Mouse (Mus musculus) limb, embryonic 12.5 days (tissue): ENCODE data around the gene Scai. TPM values are rescaled to one million over a fixed set of nuclear protein-coding genes. Genes with fewer than 3 reads are reported as not detected.
"Not testable (repeated sequence)": the region's sequence is repeated elsewhere in the genome, so short reads cannot be mapped to it uniquely, and the experiment has no call there.

ENCODE experiments used
- ATAC-seq: fragments of 200-750 bp; cut with Nextera tagmentation; 2 replicates; pipeline ENCODE4 v1.8.0; 2017; ENCODE audit warnings: low read depth, moderate TSS enrichment; ENCODE audit not compliant: insufficient number of reproducible peaks, insufficient read depth, low FRiP score, low TSS enrichment
- H3K27ac ChIP-seq: fragments of 300-500 bp; sonication (generic); 2 replicates; pipeline ENCODE4 v1.5.1; 2016; ENCODE audit warnings: mild to moderate bottlenecking, moderate library complexity
- H3K27me3 ChIP-seq: fragments of 300-500 bp; sonication (generic); 2 replicates; pipeline ENCODE4 v1.6.1; 2016; ENCODE audit warnings: mild to moderate bottlenecking, moderate library complexity
- H3K36me3 ChIP-seq: fragments of 300-500 bp; sonication (generic); 2 replicates; pipeline ENCODE4 v1.6.1; 2016; ENCODE audit warnings: mild to moderate bottlenecking, moderate library complexity
- H3K4me1 ChIP-seq: fragments of 300-500 bp; sonication (generic); replicated peaks from 2 replicates; pipeline ENCODE4 v1.6.1; 2016
- H3K4me2 ChIP-seq: fragments of 300-500 bp; sonication (generic); 2 replicates; pipeline ENCODE4 v1.6.1; 2016; ENCODE audit warnings: mild to moderate bottlenecking, moderate library complexity
- H3K4me3 ChIP-seq: fragments of 300-500 bp; sonication (generic); replicated peaks from 2 replicates; pipeline ENCODE4 v1.5.1; 2016; ENCODE audit warnings: mild to moderate bottlenecking
- H3K9ac ChIP-seq: fragments of 300-500 bp; sonication (generic); replicated peaks from 2 replicates; pipeline ENCODE4 v1.6.1; 2016; ENCODE audit warnings: mild to moderate bottlenecking, moderate library complexity
- H3K9me3 ChIP-seq: fragments of 300-500 bp; sonication (generic); 2 replicates; pipeline ENCODE4 v1.6.1; 2016; ENCODE audit warnings: mild to moderate bottlenecking, moderate library complexity
- WGBS: fragments of 180-500 bp; shearing (Covaris S2); methylation state at CpG from one replicate; pipeline ENCODE4 v1.1.7; 2016; 5-methylcytosine and 5-hydroxymethylcytosine counted together
- polyA plus RNA-seq: library from polyadenylated mRNA; unstranded; fragments of >200 nt; fragmentation: Nextera tagmentation; extraction: Ambion mirVana; gene quantifications from 2 replicates; pipeline ENCODE4 v1.2.1, GENCODE M21; 2016

Scai gene
- polyA plus RNA-seq = 16.9 and 19.9 TPM in 2 replicates

DNA sequence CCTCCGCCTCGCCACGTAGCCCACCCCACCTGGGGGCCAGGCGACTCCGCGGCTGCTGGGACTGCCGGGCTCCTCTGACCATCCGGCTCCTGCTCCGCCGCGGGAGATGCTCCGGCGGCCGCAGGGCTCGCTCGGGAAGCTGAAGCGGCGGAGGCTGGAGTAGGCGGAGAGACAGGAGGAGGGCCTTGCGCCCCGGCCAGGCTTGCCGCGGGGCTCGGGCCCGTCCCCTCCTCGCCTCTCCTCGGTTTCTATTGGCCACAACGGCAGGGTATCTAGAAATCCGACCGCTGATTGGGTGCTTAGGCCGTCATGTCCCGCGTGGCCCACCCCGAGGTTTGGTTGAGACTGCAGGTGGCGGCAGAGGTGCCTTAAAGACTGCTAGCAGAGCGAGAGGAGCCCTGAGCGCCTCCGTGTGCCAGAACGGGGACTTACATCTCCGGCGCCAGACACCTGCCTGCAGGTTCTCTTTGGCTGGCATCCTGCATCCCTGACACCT is at the start of gene Scai:
TSS of gene Scai (minus strand) at position 174 of the 496 bp plus-strand sequence.
- peak; percentile 100 for ATAC-seq
- no peaks in the 10 kb centered on the region for H3K9me3 ChIP-seq
- H3K4me3 ChIP-seq = peak within 1 kb of the TSS; percentile 86
- peaks cover 11% of the 10 kb centered on the region for H3K4me1 ChIP-seq
- WGBS = under 1% methylated on average over 41 of the region's 41 CpGs
- no peaks in the 10 kb centered on the region for H3K27me3 ChIP-seq
- H3K9ac ChIP-seq = peak within 1 kb of the TSS; percentile 94
- peaks cover 23% of the 10 kb centered on the region for H3K36me3 ChIP-seq
- H3K4me2 ChIP-seq = peak within 1 kb of the TSS; percentile 69
- H3K27ac ChIP-seq = peak within 1 kb of the TSS; percentile 99

DNA sequence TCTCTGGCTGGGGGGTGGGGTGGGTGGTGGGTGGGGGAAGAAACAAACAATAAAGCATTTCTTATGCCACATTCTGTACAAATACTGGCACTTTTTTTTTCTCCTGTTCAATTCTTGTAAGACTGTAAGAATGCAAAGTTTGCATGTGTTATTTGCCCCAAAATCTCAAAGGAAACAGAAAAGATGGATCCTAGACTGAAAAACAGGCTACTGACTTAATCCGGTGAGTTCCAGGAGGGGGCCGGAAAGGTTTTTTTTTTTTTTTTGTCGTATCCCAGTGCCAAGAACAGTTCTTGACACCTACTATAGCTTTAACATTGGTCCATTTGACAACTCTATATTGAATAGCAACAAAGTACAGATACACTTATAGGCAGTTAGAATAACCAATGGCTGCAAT is 36.2 kb upstream of the Scai start:
- no peaks in the 10 kb centered on the region for H3K27me3 ChIP-seq
- H3K4me1 ChIP-seq = peaks cover 11% of the 10 kb centered on the region
- H3K4me2 ChIP-seq = peak overlapping the region; percentile 56
- WGBS = 29% methylated on average over 3 of the region's 3 CpGs
- no peak overlapping the region for H3K27ac ChIP-seq
- H3K4me3 ChIP-seq = peak overlapping the region; percentile 77
- no peaks in the 10 kb centered on the region for H3K9me3 ChIP-seq
- H3K9ac ChIP-seq = 0 out of 2 replicates have a peak overlapping the region, but pooled peaks have one; percentile 84
- no peak for ATAC-seq
- H3K36me3 ChIP-seq = no peaks in the 10 kb centered on the region

DNA sequence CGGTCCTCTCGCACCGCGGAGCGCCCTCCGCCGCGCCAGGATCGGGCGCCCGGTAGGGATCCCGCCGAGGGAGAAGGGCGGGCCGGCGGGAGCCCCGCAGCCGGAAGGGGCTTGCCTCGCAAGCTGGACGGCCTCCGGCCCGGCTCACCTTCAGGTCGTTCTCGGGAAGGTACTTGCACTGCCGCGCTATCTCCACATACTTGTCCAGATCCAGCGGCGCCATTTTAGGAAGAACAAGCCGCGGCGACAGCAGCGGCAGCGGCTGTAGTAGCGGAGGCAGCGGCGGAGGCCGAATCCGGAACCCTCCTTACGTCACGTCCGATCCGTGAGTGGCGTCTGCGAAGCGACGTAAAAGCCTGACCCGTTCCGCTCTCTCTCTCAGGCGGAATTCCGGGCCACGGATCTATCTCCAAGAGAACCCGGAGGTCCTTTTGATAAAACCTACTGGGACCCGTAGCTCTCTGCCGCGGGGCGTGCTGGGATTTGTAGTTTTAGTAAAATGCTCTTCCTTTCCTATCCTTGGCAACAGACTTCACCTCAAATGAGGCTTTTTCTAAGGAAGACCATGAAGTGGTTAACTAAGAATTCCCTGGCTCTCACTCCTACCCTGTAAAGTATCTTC is 35.6 kb upstream of the Scai start, which contains the start of gene Ppp6c:
TSS of gene Ppp6c (minus strand) at position 433 of the 622 bp plus-strand sequence.
- Histone ChIP-seq H3K4me3 (peak within 1 kb of the TSS; percentile 77), H3K27me3 (no peaks in the 10 kb centered on the region), H3K9ac (peak within 1 kb of the TSS; percentile 84), H3K27ac (peak within 1 kb of the TSS; percentile 95), H3K4me2 (peak within 1 kb of the TSS; percentile 56), H3K9me3 (no peaks in the 10 kb centered on the region), H3K4me1 (peaks cover 11% of the 10 kb centered on the region), H3K36me3 (no peaks in the 10 kb centered on the region)
- ATAC-seq = peak; percentile 97
- WGBS = under 1% methylated on average over 53 of the region's 56 CpGs

DNA sequence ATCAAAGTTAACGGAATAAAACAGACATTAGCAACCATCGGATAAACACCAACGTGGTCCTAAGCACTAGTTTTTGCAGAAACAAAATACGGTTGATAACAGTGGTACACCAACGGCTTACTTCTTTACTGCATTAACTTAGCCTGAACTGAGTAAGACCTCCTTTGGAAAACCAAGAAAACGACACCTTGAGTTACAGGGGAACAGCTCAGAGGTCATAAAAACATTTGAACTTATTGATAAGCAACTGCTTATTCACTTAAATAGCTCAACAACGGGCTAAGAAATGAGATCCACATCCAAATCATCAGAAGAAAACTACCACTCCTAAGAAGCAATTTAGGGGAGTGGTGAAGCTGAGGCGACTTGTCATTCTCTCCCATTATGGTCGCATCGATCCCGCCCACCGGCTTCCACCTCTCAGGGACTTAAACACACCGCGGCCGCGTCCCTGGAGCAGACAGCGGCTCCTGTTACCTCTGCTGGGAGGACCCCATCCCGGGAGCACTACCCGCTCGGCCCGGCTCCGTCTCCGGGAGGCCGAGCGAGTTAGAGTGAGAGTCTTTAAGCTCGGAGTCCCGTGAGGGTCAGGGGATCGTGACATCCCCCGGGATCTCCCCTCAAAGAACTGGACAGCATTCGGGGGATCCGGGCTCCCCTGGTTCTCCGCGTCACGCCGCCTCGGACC is 34.9 kb upstream of the Scai start:
- H3K27ac ChIP-seq = peak overlapping the region; percentile 95
- peaks cover 11% of the 10 kb centered on the region for H3K4me1 ChIP-seq
- ATAC-seq = peak; percentile 67
- H3K9ac ChIP-seq = peak overlapping the region; percentile 84
- H3K4me2 ChIP-seq = peak overlapping the region; percentile 56
- peak overlapping the region; percentile 77 for H3K4me3 ChIP-seq
- not testable (repeated sequence) for H3K9me3 ChIP-seq, H3K27me3 ChIP-seq, H3K36me3 ChIP-seq
- 4% methylated on average over 33 of the region's 36 CpGs for WGBS

DNA sequence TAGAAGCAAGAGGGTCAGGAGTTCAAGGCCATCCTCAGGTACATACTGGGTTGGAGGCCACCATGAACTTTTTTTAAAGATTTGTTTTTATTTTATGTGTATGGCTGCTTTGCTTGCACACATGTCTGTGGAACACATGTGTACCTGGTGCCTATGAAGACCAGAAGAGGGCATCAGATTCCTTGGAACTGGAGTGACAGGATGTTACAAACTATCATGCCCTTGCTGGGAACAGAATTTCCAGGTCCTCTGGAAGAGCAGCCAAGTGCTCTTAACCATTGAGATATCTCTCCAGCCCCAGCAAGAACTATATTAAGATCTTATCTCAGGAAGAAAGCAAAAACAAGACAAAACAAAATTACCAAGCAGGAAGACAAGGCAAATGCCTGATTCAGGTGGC is 34.1 kb upstream of the Scai start:
- Histone ChIP-seq H3K36me3 (no peaks in the 10 kb centered on the region), H3K4me3 (peak overlapping the region; percentile 77; the same call in 1 of the 2 replicates), H3K9ac (0 out of 2 replicates have a peak overlapping the region, but pooled peaks have one; percentile 1), H3K9me3 (no peaks in the 10 kb centered on the region), H3K27ac (no peak overlapping the region), H3K27me3 (no peaks in the 10 kb centered on the region), H3K4me2 (peak overlapping the region; percentile 56), H3K4me1 (peaks cover 11% of the 10 kb centered on the region)
- no peak for ATAC-seq

DNA sequence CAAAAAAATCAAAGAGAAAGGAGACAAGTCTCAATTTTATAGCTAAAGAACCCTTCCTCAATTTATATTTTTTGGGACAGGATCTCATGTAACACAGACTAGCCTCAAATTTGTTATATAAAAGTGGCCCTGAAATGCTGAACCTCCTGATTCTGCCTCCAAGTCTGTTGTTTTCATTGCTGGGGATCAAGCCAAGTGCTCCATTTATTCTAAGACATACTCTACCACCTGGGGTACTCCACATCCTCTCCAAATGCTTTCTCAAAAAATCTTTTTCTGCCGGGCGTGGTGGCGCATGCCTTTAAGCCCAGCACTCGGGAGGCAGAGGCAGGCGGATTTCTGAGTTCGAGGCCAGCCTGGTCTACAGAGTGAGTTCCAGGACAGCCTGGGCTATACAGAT is 29.5 kb upstream of the Scai start:
- WGBS = 95% methylated on average over 6 of the region's 6 CpGs
- H3K27ac ChIP-seq = no peak overlapping the region
- no peak overlapping the region for H3K4me3 ChIP-seq
- H3K4me2 ChIP-seq = no peak overlapping the region
- ATAC-seq = no peak
- no peaks in the 10 kb centered on the region for H3K9me3 ChIP-seq
- H3K9ac ChIP-seq = no peak overlapping the region
- no peaks in the 10 kb centered on the region for H3K27me3 ChIP-seq
- H3K4me1 ChIP-seq = peaks cover 11% of the 10 kb centered on the region
- no peaks in the 10 kb centered on the region for H3K36me3 ChIP-seq

DNA sequence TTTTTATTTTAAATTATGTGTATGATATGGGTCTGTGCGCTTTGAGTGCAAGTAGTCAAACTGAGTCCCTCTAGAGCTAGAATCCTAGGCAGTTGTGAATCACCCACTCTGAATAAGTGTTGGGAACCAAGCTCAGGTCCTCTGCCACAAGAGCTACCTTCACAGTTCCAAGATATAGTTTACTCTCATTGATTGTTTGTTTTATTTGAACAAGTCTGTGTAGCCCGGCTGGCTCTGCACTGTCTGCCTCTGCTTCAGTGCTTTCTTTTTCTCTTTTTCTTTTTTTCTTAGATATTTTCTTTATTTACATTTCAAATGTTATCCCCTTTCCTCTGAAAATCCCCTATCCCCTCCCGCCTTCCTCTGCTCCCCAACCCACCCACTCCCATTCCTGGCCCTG is 28.5 kb upstream of the Scai start:
- Histone ChIP-seq H3K9me3 (no peaks in the 10 kb centered on the region), H3K9ac (no peak overlapping the region), H3K4me2 (no peak overlapping the region), H3K4me3 (no peak overlapping the region), H3K4me1 (peaks cover 6% of the 10 kb centered on the region; the same call in 1 of the 2 replicates), H3K27ac (no peak overlapping the region), H3K27me3 (no peaks in the 10 kb centered on the region), H3K36me3 (no peaks in the 10 kb centered on the region)
- 99% methylated on average over 3 of the region's 3 CpGs for WGBS
- no peak for ATAC-seq

DNA sequence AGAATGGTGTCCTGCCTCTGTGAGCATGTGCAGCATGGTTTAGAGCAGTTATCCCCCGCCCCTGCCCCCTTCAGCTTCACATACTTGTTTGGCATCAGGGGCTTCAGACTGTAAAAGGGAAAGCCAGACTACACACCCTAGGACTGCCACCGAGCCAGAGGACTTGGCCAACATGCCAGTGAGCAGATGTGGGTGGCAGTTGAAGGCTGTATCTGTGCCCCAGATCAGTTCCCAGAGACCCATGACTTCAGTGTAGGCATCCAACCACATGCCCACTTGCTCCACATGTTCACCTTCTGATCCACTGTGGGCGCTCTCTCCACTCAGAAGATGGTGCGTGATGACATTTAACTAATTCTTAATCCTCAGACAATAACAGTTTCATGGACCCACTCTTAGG is 26.6 kb upstream of the Scai start:
- Histone ChIP-seq H3K4me3 (no peak overlapping the region), H3K4me2 (no peak overlapping the region), H3K36me3 (no peaks in the 10 kb centered on the region), H3K9ac (no peak overlapping the region), H3K9me3 (no peaks in the 10 kb centered on the region), H3K27me3 (no peaks in the 10 kb centered on the region), H3K27ac (no peak overlapping the region), H3K4me1 (peaks cover 3% of the 10 kb centered on the region; the same call in 1 of the 2 replicates)
- WGBS = 89% methylated on average over 4 of the region's 4 CpGs
- ATAC-seq = 0 out of 2 replicates have a peak, but pooled peaks have one; percentile 26

DNA sequence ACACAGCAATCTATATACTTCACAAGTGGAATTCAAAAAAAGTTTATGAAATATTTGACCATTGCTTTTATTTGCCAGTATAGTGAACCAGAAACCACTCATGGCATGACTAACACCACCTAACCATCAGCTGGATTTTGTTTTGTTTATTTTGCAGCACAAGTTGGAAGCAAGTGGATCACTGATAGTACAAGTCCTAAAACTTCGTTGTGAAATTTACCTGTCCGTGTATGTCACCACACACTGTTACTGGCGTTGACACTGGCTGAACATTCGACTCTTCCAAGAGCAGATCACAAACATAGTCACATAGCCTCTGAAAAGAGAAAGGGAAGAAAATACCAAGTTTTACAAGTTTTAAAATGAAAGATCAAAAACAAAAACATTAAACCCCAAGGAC is 20.2 kb upstream of the Scai start:
- H3K4me1 ChIP-seq = peaks cover 3% of the 10 kb centered on the region; the same call in 1 of the 2 replicates
- WGBS = 92% methylated on average over 4 of the region's 4 CpGs
- no peak for ATAC-seq
- H3K27me3 ChIP-seq = no peaks in the 10 kb centered on the region
- peaks cover 17% of the 10 kb centered on the region for H3K36me3 ChIP-seq
- no peak overlapping the region for H3K9ac ChIP-seq
- no peak overlapping the region for H3K4me3 ChIP-seq
- H3K4me2 ChIP-seq = no peak overlapping the region
- no peak overlapping the region for H3K27ac ChIP-seq
- no peaks in the 10 kb centered on the region for H3K9me3 ChIP-seq

DNA sequence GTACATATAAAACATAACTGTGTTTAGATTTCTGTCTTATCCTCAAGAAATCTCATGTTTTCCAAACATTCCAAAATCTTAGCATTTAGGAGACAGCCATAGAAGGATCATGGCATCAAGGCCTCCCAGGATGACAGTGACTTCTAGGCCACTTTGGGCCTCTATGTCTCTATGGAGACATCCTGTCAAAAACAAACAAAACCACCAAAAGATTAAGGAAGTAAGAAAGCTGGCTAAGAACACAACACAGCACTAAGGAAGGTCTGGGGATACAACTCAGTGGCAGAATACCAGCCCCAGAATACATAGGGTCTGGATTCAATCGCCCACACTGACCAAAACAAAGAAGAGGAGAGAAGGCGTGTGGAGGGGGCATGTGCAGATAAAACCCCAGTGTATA is 12.8 kb upstream of the Scai start:
- Histone ChIP-seq H3K4me3 (no peak overlapping the region), H3K9me3 (no peaks in the 10 kb centered on the region), H3K36me3 (peaks cover 55% of the 10 kb centered on the region), H3K4me1 (no peaks in the 10 kb centered on the region), H3K27ac (no peak overlapping the region), H3K27me3 (no peaks in the 10 kb centered on the region), H3K9ac (no peak overlapping the region), H3K4me2 (no peak overlapping the region)
- 93% methylated on average over 2 of the region's 2 CpGs for WGBS
- ATAC-seq = no peak

DNA sequence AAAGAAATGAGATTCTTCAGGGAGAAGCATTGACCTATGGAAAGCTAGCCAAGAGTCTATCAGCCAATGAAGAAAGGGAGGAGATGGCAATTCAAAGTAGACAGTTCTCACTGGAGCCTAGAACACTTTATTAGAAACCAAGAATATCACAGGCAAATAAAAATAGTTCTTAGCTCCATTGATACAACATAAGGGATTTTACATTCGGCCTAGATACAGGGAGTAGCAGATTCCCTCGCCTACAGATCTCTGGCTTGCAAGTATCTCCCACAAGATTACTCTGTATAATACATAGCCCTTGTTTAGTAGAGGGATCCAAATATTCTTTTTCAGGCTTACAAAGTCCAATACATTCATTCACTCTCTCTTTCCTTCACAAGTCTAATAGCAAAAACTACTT is 4.3 kb upstream of the Scai start:
- WGBS = 90% methylated on average over 2 of the region's 2 CpGs
- no peak for ATAC-seq
- no peaks in the 10 kb centered on the region for H3K9me3 ChIP-seq
- no peak overlapping the region for H3K4me2 ChIP-seq
- H3K27me3 ChIP-seq = no peaks in the 10 kb centered on the region
- peaks cover 25% of the 10 kb centered on the region for H3K36me3 ChIP-seq
- H3K4me3 ChIP-seq = no peak overlapping the region
- no peak overlapping the region for H3K27ac ChIP-seq
- no peak overlapping the region for H3K9ac ChIP-seq
- H3K4me1 ChIP-seq = no peaks in the 10 kb centered on the region
